Mouse (Mus musculus): Measurements from ENCODE around the gene Gabrr2.
"Not testable (repeated sequence)": the region's sequence is repeated elsewhere in the genome, so short reads cannot be mapped to it uniquely, and the experiment has no call there.

The Gabrr2 gene

DNA sequence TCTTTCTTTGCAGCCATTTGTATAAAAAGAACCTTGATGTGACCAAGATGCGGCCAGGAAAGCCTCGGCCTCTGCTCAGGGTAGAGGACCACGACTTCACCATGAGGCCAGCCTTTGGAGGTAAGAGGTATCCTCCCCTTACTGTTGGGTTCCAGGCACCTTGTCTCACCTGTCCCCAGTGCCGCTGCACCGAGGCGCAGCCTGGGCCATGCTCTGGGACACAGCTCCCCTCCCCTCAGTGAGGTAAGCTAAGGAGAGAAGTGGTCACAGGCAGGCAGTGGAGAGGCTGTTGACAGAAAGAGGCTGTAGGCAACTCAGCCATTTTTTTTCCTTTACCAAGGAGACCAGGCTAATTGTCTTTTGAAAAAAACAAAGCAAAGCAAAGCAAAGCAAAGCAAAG is 8.5 kb downstream of the Gabrr2 start:
- peak; percentile 63 for DNase-seq

DNA sequence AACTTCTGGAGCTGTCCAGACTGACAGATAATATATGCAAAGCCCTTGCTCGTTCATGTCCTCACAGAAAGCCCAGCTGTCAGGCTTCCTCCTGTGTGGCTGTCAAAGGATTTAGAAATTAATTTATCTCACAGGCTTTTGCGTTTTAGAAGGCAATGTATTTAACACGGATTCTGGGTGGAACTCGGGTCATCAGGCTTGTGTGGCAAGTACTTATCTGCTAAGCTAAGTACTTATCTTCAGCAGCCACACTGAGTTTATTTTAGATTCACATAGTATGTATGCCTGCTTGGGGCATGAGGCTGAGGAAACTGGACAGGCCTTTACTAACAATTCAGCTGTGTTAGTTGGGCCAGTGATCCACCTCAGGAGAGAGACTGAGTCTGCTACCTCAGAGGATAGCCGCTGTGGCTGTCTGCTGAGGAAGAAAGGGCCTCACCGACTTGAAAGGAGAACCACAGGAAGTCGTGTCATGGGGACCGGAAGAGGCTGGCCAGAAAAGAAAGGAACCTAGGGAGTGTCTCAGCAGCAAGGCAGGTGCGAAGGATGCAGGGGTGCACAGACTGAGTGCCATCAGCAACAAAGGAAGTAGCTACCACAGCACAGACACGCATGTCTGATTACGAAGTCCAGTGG is 9.8 kb downstream of the Gabrr2 start:
- DNase-seq, result peak; percentile 89

DNA sequence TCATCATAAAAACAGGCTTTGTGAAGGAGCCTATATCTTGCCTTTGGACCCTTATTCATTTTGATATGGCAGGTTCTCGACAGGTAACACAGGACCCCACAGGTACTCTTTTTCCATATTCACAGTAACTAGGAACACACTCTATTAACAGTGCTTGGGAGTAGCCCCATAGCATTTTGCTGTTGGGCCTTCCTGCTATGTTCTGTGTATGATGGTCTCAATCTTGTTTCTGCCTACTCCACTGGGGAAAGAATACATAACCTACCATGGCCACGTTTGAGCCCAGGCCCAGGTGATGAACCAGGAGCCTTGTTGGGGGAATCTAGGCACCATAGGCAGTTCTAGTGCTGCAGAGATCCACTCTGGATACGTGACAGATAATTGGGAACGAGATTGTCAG is 11.6 kb downstream of the Gabrr2 start:
- peak; percentile 55 for DNase-seq

DNA sequence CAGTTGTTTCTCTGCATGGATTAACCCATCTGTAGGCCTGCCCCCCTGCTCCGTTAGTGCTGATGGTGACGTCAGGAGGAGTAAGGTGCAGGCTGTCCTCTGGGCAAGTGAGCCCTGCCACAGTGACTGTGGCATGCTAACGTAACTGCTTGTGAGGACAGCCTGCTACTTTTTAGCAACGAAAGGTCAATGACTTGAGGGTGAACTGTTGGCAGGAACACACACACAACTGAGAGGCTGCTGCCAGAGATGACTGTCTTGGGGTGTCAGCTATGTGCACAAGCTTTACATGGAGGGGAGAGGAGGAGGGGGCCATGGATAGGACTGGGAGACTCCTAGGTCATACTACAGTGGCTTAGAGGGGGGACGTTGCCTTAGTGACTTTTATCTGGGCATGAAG is 12.1 kb downstream of the Gabrr2 start:
- DNase-seq, result peak; percentile 92

DNA sequence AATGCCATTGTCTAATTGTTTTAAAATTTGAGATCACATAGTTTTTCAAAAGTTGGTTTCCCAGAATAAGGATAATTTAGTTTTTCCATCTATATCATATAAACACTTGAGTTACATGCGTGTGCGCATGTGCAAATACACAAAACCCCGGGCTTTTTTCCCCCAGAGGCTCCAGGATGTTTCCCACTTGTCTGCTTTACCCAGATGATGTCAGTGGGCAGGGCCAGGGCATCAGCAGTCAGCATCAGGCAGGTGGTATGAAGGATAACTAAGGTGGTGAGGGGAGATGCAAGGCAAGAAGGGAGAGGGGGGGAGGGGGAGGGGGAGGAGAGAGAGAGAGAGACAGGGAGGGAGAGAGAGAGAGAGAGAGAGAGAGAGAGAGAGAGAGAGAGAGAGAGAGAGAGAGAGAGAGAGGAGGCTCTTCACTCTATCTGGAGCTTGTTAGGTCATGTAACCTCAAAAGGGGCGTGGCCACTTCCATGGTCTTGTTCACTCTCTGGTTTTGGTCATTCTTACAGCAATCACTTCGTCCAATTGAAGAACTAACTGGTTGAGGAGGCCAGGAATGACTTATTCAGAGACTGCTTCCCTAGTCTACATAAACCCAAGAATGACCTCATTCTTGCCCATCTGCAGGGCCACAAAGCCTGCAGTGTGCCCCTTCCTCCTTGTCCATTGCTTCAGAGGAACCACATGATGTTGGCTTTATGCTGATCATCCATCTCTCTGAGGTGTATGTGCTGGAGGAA is 13.2 kb downstream of the Gabrr2 start:
- DNase-seq, result peak; percentile 75

DNA sequence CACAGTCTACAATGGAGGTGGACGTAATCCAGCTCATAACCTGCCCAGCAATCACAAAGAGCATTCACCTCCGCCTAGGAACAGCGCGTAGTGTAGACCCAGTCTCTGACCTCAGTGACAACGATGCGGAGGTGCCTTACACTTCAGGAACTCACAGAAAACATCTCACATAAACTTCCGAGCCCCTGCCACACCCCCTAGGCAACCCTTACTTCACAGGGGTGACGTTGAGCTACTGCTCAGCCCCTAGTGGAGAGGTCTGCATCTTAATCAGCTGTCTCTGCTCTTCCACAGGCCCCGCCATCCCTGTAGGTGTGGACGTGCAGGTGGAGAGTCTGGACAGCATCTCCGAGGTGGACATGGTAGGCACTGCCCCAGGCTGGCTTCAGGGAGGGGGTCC is 14.4 kb downstream of the Gabrr2 start:
- no peak for DNase-seq

DNA sequence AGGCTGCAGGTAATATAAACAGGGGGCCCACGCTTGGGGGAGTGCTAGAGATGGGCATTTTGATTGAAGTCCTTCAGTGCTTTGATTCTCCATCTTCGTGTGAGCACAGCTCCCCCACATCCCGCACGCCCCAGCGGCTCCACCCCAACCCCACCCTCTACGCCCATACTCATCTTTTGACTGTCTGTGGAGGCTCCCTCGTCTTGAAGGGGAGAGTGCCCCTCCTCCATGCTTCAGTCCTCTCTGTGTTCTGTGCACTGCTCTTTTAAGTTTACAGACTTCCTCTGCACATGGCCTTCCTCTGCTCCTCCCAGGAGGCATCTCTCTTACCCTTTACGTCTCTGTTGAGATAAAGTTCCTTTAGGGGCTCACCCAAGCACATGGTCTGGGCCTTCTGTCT is 14.9 kb downstream of the Gabrr2 start:
- DNase-seq, result no peak

DNA sequence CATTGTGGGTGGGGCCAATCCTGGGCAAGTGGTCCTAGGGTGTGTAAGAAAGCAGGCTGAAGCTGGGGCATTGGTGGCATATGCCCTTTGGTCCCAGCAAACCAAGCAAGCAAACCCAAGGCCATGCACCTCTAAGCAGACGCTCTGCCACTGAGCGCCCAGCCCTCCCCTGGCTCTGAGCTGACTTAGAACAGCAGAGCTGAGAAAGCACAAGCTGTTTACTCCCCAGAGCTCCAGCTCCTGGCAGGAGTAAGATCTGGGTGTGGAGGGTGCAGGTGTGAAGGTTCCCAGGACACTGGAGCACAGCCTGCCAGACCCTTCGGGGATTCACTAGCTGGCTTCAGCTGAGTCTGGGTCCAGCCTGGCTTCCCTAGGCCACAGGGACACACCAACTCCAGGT is 15.7 kb downstream of the Gabrr2 start:
- peak; percentile 59 for DNase-seq

DNA sequence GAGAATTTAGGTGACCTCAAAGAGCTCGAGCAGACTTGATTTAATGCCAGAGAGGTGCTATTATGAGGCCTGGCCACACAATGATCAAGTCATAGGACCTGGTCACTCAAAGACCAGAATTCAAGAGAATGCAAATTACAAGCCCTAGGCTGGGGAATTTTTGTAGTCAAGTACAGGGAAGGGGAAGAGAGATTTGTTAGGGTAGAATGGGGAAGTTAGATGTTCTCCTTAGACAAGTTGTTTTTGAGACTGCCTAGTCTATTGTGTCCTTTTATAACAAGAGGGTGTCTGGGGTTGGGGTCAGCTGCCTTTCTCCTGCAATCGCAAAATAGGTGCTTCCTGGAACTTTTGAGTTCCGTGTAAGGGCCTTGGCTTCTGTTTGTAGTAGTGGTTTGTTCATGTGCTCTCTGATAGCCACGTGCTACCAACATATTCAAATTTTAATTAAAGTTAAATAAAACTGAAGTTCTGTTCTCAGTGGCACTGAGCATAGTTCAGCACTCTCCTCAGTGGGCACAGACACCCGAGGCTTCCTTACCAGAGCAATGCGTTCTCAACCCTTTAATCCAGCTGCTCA is 36.4 kb downstream of the Gabrr2 start:
- DNase-seq, result no peak

DNA sequence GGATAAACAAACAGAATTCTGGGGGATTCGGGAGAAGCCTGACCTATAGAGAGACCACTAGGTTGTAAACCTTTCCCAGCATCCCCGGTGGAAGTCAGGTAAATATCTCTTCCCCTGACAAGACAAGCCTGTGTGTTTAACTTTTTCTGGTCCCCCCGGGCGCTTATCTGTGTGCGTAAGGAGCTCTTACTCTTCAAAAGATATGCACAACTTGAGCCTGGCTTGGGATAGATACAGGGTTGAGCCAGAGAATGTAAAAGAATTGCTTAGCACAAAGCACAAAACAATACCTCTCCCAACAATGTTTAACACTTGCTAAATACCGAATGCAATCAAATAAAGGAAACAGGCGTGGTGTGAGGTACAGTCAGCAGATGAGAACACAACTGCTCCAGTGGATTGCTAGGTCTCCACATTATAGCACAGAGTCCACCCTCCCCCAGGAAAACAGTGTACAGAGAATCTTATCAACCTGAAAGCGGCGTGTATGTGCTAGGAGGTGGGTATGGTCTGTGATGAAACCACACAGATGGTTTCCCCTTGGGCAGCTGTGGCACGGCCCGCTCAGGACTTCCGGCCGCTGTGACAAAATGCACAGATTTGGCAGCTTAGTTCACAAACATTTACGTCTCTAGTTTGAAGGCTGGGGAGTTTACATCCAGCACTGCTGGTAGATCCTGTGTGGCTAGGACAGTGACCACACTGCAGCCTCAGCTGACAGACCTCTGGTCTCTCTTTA is 47.1 kb downstream of the Gabrr2 start:
- DNase-seq, result no peak

DNA sequence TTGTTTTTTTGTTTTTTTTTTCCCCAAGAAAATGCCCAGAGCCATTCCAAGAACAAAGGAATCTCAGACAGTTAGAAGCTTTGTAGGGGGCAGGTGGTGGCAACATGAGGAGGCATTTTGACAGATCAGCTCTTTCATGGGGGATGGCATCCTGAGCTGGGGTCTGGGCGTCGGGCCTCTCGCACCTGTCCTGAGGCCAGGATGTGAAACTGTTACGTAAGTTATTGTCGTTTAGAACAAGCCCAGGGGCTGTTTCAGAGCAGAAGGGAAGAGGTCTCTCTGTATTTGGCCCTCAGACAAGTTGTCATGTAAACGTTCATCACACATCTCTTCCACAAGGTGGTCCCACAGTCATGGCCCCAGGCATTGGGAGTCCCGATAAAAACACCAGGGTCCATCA is 48.0 kb downstream of the Gabrr2 start:
- no peak for DNase-seq

DNA sequence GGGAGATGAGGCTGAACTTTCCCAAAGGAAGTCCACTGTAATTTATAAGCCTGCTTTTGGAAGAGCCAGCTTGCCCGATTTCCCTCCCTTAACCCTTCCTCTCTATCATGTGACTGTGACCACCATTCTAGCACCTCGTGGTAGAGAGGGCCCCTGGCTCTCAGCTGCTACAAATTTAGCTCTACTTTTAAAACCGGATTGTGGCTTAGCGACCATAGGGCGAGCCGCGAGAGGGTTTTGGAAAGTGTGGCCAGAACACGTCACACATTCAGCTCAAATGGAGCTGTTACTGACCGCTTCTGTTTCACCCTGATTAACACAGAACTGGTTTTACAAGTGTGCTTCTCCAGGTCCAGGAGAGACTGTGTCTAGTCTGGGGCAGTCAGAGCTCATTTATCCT is 48.6 kb downstream of the Gabrr2 start:
- no peak for DNase-seq

DNA sequence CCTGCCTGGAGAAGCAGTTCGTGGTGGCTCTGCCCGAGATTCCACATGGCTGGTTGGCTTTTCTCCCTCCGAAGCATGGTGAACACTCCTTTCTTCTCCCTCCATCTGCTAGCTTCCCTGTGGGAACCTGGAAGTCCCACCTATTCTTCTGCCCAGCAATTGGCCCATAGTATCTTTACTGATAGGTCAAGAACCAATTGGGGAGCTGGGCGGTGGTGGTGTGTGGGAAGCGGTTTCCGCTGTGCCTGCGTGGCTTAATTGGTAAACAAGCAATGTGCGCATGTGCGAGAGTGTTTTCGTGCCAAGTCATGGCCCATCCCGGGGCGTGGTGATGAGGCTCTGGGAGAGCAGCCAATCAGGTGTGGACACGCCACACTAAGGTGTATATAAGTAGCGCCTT is 50.1 kb downstream of the Gabrr2 start:
- not testable (repeated sequence) for DNase-seq

DNA sequence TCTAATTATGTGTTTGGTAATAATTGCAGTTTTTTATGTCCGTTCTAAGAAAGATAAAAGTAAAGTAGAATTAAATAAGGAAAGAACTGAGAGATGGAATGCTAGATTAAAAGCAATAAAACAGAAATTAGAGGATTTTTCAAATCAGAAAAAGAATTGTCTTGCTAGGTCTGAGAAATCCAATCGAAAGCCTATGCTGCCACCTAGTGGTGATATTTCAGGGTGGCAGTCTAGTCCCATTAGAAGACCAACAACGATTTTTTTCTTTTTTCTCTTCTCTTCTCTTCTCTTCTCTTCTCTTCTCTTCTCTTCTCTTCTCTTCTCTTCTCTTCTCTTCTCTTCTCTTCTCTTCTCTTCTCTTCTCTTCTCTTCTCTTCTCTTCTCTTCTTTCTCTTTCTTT is 56.3 kb downstream of the Gabrr2 start:
- DNase-seq, result not testable (repeated sequence)

DNA sequence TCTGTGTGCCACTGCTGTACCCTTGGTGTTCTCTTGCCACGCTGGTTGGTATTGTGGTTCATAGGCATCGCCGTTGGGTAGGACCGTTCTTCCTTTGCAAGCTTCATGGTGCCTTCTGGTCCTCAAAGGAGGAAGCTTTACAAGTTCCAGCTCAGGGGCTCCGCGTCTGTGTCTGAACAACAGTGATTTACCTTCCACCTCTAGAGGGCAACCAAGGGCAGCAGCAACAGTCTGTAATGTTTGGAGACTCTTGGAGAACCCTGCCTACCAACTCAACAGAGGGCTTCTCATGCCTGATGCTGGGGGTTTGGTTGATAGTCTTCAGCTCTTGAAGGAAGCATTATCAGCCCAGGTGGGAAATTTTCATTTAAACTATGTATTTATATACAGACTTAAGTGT is 61.7 kb downstream of the Gabrr2 start:
- DNase-seq, result no peak

DNA sequence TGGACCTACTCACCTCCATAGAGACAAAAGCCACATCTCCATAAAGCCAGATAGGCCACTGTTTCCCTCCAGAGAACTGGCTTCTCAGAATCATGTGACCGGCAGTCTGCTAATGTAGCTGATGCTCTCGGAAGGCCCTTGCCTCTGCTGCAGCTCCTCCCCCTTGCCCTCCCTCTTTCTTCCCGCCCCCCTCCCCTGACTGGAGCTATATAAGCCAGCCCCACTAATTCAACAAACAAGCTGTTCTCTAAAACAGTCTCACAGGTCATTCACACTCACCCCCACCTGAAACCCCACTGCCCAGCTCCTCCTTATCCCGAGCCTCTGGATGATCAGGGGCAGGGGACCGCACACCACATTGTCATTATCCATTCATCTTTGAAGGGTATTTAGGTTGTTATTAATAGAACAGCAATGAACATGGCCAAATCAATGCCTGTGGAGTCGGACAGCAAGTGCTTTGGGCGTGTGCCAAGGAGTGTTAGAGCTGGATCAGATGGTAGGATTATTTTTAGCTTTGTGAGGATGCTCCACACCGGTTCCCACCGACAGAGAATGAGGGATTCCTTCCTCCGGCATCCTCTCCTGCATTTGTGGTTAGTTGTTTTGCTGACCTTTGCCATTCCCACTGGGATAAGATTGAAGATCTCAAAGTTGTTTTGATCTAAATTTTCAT is 62.7 kb downstream of the Gabrr2 start:
- no peak for DNase-seq

DNA sequence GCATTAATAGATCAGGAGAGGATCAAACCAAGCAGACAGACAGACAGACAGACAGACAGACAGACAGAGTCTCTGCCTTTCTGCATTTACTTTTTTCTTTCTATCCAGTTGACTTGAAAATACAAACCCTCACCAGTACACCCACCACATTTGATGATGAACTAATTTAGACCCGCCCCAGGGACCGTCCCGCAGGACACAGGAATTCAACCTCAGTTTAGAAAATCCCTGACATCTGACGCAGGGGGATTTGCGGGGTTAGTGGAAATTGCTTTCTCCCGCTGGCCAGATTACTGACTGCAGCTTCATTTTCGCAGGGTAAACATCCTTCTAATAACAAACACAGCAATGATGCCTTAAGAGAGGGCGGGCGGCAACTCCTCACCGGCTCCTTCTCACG is 69.4 kb downstream of the Gabrr2 start, which contains the start of gene Gabrr1:
TSS of gene Gabrr1 (plus strand) at position 301 of the 400 bp plus-strand sequence.
- DNase-seq, result no peak

Measured in heart, adult 11 months (tissue).